Mouse (Mus musculus): ENCODE measurements at regions not wholly inside any gene's neighbourhood (a gene's known extent, or its start where the extent isn't known, plus 50 kb on each side); places are given as distances from the start of the nearest gene placed in this dataset.

DNA sequence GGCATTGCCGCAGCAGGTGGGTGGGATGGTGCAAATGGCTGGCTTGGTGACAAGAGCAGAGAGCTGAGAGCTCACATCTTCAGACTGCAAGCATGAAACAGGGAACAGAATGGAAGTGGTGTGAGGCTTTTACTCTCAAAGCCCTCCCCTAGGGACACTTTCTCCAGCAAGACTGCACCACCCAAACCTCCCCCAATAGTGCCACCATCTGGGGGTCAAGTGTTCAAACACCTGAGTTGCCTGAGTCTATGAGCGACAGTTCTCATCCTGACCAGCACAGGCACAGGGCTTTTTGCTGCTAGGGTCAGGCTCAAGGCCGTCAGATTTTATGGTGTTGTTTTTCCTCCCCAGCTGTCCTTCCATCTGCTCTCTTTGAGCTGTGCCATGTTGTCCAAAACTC, 337.9 kb upstream of the Eif4g2 start:
- ATAC-seq (replicated peaks; ENCODE audit: poor library complexity): no peak

DNA sequence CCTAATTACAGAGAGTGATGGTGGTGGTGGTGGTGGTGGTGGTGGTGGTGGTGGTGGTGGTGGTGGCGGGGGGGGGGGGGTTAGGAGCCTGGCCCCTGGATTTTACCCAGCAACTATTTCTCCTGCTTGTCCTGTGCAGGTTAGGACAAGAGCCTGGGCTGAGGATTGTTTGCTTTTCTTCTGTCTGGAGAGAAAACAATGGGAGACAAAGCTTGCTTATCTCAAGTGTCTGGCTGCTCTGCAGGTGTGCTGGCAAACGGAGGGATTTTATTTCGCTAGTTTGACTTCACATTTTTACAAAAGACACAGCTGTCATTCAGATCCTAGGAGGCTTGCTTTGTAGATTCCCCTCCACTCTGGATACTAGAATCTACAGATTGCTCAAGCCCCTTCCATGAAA, 334.9 kb upstream of the Eif4g2 start:
- ATAC-seq (replicated peaks; ENCODE audit: poor library complexity): no peak

DNA sequence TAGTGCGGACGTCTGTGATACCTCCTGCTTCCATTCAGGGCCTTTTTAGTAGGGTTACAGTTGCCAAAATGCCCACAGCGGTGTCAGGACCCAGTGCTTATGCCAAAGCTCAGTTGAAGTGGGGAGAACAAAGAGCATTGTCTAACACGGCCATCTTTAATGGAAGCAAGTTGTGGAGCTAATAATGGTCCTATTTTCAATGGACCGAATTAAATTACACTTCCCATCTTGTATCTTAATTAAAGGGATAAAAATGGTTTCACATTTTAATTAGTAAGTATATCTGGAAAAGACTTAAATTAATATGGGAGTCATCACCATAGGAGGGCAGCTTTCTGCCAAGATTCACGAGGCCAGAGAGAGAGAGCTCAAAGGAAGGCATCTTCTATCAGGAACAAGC, 333.2 kb upstream of the Eif4g2 start:
- no peak for ATAC-seq (replicated peaks; ENCODE audit: poor library complexity)

DNA sequence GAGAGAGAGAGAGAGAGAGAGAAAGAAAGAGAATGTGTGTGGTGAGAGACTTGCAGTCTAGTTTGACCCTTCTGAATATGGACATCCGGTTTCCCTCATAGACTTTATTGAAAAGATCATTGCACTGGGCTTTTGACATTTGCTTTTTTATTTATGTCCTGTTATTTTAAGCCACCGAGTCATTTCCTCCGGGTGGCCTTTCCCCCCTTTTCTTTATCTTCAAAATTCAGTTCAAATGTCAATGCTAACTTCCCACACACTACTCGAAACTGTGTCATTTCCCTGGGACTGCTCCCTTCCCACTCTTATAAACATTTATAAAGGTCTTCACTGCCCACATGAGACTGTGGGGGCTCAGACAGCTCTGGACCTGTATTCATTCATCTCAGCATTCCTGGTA, 330.9 kb upstream of the Eif4g2 start:
- no peak for ATAC-seq (replicated peaks; ENCODE audit: poor library complexity)

DNA sequence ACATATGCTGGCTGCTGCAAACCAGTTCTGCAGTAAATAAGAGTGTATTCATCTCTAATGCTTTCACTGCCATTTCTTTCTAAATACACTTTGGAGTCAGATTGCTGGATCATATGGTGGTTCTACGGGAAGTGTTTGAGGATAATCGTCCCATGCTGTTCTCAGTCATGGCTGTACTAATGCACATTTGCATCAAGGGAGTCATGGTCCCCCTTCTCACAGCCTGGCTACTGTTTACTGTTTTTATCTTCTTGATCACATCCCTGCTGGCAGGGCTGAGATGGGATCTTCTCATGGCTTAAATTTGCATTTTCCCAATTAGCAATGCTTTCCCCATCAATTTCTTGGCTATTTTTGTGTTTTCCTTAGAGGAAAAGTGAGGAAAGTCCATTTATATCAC, 330.1 kb upstream of the Eif4g2 start:
- no peak for ATAC-seq (replicated peaks; ENCODE audit: poor library complexity)

DNA sequence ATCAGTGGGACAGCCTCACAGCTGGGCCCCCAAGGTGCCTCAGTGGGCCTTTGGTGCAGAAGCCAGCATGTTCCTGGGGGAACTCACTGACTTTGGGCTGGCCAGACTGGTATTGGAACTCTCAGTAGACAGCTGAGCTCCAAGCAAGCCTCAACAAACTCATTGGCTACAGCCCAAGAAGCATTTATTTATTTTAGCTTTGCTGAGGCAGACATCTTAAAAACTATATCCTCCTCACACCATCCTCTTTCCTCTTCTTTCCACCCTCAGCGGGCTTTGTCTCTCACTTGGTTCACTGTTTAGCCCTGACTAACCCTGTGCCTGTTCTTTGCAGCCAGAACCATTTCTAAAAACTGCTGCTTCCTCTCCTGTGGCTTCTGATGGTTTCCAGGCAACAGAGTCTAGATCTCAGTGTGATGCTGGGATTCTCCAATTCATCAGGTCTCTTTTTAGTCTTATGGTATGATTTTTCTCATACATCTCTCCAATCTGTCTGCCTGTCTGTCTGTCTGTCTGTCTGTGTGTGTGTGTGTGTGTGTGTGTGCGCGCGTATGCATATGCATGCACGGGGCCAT, 328.6 kb upstream of the Eif4g2 start:
- ATAC-seq (replicated peaks; ENCODE audit: poor library complexity): no peak

DNA sequence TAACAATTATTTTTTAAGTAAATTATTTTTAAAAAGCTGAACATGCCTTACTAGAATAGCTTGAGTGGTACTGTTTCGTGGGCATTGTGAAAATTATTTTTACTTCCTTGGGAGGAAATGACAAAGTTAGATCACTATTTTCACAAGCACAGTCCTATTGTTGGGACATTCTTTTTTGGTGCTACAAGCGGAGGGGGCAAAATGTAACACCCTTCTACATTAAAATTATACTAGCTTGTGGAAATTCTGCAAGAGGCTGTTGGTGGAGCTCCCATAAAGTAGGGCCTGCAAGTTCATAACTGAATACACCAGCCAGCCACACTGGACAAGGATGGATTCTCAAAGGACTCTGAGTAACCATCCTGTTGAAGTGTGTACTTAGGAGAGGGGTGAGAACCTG, 313.1 kb upstream of the Eif4g2 start:
- ATAC-seq (replicated peaks; ENCODE audit: poor library complexity): no peak

DNA sequence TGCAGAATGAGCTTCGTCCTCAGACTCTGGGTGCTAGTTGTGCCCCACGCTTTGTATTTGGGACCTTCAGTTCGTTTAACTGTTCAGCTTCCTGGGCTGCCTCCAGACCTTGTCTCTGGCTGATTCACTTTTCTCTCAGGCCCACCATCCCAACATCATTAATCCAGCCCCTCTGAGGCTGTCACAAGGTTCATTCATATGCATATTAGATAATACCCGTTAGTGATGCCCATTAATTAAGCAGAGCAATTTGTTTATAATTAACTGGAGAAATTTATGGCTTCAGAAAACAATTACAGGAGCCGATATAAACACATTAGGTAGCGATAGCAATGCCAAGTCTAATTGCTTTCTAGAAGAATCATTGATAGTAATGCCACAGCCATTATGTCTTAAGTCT, 312.3 kb upstream of the Eif4g2 start:
- no peak for ATAC-seq (replicated peaks; ENCODE audit: poor library complexity)

DNA sequence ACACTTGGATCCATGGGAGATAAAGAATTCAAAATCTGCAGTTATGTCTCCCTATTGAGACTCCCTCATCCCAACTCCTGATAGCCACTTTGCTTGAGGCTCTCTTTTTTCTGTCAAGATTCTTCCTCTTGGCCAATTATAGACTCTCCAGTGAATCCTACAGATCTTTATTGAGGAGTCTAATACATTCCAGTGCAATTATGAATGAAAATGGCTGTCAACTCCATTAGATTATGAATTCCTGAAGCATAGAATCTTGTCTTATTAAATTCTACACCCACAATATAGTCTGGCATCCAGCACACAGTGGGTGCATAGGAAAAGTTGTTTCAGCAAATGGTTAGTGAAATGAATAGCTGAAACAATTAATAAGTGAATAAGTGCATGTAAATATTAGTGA, 311.0 kb upstream of the Eif4g2 start:
- ATAC-seq (replicated peaks; ENCODE audit: poor library complexity): no peak

DNA sequence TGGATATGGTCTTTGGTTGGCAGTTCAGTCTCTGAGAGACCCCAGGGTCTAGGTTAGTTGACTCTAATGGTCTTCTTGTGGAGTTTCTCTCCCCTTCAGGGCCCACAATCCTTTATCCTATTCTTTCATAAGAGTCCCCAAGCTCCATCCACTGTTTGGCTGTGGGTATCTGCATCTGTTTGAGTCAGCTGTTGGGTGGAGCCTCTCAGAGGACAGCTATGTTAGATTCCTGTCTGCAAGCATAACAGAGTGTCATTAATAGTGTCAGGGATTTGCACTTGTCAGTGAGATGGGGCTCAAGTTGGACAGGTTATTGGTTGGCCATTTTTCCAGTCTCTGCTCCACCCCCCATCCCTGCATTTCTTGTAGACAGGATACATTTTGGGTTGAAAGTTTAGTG, 306.9 kb upstream of the Eif4g2 start:
- ATAC-seq (replicated peaks; ENCODE audit: poor library complexity): no peak

DNA sequence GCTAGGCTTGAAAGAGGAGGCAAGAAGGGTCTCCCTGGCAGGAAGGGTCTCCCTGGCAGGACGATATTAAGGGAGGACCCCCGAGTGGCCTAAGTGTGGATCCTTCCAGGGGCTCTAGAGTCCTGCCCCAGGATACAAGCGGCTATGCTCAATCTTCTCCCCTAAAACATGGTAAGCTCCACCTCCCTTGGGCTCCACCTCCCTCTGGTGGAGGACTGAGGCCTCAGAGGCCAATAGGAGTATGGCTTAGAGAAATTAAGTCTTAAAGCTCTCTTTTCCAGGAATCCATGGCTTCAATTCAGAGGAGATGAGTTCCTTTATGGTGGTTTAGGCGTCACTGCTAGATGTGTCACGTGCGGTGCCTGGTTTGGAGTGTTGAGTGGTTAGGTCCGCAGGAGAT, 291.7 kb upstream of the Eif4g2 start:
- ATAC-seq (replicated peaks; ENCODE audit: poor library complexity): no peak

DNA sequence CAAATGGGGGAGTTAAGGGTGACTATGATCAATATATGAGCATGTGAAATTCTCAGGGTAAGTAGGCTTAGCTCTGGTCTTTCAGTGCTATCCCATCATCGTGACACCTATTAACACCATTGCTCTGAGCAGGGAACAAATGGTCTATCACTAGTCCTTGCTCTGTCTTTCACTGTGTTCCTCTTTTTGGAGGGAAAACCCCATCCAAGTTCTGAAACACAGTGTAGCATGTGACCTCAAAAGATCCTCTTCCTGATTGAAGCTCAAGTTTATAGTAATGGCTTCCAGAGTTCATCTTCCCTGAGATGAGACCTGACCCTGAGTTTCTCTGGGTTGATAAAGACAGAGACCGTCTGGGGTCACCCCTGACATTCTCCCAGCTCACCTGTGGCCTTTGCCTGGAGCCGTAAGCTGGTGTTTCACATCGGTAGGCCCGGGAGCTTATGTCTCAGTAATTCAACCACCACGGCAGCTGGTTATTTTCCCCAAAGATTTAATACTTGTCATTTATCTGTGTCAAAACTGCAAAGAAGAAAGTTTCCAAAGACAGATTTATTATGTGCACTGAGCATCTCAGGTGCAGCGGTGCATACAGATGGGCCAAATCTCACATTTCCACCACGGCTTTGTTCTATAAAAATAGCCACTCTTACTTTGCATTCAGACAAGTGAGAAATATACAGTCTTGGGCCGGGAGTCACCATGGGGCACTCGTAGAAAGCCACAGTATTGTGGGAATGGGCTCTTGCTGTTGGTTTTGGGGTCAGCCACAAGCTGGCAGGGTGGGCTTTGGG, 290.7 kb upstream of the Eif4g2 start:
- no peak for ATAC-seq (replicated peaks; ENCODE audit: poor library complexity)

DNA sequence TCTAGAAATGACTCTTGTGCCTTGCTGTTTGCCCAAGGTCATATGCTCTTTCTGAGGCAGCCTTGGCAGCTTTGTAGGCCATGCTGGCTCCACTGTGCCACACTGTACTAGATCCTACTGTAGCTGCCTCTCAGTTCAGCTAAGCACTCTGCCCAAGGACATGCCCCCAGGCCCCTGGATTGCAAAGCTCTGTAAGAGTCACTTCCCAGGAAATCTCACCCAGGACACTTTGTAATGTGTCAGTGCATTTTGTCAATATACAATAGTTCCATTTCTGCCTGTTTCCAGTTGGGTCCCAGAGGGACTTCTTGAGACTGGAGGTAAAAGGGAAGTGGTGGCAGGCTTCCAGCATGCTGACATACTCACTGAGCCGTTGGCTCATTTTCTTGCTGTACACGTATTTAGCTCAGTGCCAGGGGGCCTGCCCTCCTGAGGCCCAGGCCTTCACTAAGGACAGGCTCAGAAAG, 287.6 kb upstream of the Eif4g2 start:
- ATAC-seq (replicated peaks; ENCODE audit: poor library complexity): no peak

DNA sequence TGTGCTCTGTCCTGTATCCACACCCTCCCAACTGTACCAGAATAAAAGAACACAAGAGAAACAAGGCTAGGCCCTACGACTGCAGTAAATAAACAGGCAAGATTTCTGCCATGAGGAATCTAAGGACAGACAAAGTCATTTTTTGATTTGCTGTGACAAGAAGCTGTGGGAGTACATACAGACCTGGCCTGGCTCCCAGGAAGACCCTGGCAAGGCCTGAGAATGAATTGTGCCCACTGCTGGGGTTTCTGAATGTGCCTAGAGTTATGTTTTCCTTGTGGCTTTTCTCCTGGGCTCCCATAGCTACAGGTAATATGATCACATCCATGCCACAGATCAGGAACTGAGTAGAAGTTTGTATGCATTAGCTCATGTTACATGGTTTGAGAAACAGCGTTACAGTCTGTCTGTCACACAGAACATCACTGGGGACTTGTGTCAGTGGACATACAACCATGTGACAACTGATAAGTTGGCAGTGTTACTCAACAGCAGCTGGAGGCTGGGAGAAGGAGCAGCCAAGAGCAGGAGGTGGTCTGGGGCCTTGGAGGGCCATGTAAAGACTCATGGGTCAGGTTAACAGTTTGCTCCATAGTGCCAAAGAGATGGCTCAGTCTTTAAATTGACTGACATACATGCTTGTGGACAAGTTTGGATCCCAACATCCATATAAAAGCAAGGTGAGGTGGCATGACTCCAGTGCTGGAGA, 285.6 kb upstream of the Eif4g2 start:
- no peak for ATAC-seq (replicated peaks; ENCODE audit: poor library complexity)

DNA sequence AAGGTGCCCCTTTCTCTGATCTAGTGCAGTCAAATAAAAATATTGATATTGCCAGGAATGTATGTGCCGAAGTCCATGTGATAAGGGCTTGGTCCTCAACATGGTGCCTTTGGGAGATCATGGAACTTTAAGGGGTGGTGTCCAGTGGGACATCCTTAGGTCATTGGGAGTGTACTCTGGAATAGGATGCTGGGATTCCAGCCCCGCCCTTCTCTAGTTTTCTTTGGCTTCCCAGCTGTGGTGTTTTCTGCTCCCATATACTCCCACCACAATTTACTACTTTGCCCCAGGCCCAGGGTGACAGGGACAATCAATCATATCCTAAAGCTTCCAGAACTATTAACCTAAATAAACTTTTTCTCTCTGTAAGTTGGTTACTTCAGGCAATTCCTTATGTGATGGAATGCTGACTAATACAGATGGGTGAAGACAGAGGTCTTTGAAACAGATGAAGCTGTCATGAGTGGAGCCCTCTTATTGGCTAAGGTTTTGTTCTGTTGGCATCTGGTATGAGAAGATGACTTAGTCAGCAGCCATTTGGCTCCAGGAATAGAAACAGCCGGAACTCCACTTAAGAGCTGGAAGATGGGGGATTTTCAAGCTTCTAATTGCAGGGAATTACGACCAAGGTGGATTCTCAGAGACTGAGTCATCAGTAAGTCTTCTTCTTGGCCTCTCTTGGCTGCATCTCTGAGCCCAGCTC, 284.3 kb upstream of the Eif4g2 start:
- no peak for ATAC-seq (replicated peaks; ENCODE audit: poor library complexity)

DNA sequence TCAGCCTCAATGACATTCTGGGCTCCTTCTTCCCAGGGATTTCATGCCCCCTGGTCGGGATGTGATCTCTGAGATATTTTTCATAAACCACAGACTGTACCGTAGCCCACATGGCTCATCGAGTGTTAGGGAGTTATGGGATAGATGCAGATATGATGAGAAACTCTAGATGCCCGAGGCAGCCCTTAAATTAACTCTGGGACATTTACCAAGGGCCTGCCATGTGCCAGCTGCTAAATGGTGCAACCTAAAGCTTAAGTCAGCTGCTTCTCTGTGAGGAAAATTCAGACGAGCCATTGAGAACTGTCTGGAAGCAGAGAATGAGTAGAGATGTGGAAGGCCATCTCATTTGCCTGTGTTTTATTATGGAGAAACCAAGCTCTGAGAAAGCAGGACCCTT, 282.6 kb upstream of the Eif4g2 start:
- no peak for ATAC-seq (replicated peaks; ENCODE audit: poor library complexity)

DNA sequence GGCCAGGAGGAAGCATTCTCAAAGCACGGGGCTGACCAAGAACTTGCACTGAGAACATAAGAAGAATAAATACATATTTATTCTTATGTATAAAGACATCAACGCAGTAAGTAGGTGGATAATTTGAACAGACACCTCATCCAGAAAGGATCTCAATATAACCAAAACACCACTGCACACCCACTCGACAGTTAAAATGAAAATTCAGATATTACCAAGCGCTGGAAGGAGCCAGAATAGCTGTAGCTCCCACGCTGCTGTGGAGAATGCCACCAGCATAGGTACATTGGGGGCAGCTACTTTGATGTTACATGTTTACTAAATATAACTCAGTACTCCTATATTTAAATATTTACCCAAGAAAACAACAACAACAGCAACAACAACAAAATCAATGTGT, 280.4 kb upstream of the Eif4g2 start:
- no peak for ATAC-seq (replicated peaks; ENCODE audit: poor library complexity)

DNA sequence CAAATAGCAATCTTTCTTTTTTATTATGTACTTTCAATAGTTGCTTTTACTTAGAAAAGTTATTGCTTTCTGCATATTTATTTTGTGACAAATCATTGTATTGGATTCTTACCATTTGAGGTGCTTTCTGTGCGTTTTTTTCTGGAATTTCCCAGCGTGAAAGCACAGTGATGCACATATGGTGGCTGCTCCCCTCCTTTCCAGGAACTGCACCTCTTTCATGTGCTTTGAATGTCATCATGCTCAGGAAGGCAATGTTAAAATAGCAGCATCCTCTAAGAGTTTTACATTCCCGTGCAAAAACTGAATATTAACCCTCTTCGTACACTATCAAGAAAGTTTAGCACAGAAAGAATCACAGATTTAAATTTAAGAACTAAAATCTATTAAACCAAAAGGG, 279.8 kb upstream of the Eif4g2 start:
- no peak for ATAC-seq (replicated peaks; ENCODE audit: poor library complexity)

DNA sequence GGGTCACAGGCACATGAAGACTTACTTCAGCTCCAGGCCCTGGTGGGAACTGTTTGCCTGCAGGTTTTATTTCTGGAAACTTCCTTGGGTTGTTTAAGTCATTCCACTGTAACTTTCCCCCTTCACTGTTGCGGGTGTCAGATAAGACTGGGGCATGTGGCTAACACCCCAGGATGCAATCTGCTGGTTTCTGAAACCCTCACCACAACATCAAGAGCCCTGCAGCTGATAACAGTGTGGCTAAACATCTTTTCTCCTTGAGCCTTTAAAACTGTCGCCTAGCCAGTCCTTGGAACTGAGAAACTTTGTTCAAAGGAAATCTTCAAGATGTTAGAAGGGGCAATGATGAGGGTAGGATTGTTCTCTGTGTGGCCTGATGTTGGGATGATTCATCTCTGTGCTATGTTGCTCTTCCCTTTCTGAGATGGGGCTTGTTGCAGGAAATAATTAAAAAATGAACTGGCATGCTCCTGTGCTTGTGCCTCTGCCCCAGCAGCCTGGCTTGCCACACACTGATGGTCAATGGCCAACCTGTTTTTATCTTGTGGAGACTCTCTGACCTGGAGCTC, 272.3 kb upstream of the Eif4g2 start:
- ATAC-seq (replicated peaks; ENCODE audit: poor library complexity): peak; percentile 44

DNA sequence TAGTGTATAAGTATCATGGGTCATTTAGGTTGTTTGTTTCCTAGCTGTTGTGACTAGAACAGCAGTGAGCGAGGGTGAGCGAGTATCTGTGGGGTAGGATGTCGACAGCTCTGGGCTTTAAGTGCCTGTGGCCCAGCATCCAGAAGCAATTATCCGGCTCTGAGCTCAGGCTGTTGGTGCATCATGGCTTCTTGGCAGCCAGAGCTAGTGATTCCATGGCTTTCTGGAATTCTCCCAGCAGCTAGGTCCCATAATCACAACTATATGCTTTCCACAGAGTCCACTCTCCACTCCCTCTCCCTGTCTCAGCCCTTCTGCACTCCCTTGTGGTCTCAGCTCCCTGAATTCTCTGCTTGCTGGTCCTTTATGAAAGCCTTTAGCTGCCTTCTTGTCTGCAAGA, 271.2 kb upstream of the Eif4g2 start:
- ATAC-seq (replicated peaks; ENCODE audit: poor library complexity): no peak

DNA sequence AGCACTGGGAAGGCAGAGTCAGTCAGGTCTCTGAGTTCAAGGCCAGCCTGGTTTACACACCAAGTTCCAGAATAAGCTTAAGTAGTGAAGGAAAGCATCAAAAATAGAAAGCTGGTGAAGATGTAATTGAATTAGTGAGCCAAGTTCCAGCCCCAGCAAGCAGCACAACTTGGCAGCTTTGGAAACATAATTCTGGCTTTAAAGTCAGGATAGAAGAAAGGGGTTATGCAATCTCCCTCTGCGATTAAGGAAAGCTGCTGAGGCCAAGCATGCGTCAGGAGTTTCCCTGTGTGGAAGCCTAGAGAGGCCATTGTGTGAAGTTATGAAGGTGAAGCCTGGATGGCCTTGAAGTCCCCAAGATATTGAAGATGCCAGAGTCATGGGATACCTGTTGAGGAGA, 269.3 kb upstream of the Eif4g2 start:
- no peak for ATAC-seq (replicated peaks; ENCODE audit: poor library complexity)

Data from megakaryocyte progenitor cell, adult 5-6 weeks (primary cell).